Mouse (Mus musculus) heart, embryonic 11.5 days (tissue): ENCODE measurements around the gene Tex26. TPM values are rescaled to one million over a fixed set of nuclear protein-coding genes. Genes with fewer than 3 reads are reported as not detected.

Source experiments
- ATAC-seq: fragments of 200-750 bp; cut with Nextera tagmentation; replicated peaks from 2 replicates; pipeline ENCODE4 v1.8.0; 2017; ENCODE audit warnings: moderate library complexity; ENCODE audit not compliant: insufficient number of reproducible peaks, low FRiP score, low TSS enrichment
- H3K27ac ChIP-seq: fragments of 300-500 bp; sonication (generic); 2 replicates; pipeline ENCODE4 v1.5.1; 2014; ENCODE audit warnings: mild to moderate bottlenecking, low read depth, low read length
- H3K27me3 ChIP-seq: fragments of 300-500 bp; sonication (generic); 2 replicates; pipeline ENCODE4 v1.6.1; 2014; ENCODE audit warnings: mild to moderate bottlenecking, low read length, mixed read lengths; ENCODE audit not compliant: control insufficient read depth, insufficient read depth
- H3K36me3 ChIP-seq: fragments of 300-500 bp; sonication (generic); 2 replicates; pipeline ENCODE4 v1.6.1; 2014; ENCODE audit warnings: mild to moderate bottlenecking, low read length, moderate library complexity, mixed read lengths; ENCODE audit not compliant: control insufficient read depth, insufficient read depth
- H3K4me1 ChIP-seq: fragments of 300-500 bp; sonication (generic); 2 replicates; pipeline ENCODE4 v1.6.1; 2014; ENCODE audit warnings: low read length; ENCODE audit not compliant: control insufficient read depth, insufficient read depth
- H3K4me2 ChIP-seq: fragments of 300-500 bp; sonication (generic); 2 replicates; pipeline ENCODE4 v1.6.1; 2014; ENCODE audit warnings: mild to moderate bottlenecking, moderate library complexity
- H3K4me3 ChIP-seq: fragments of 300-500 bp; sonication (generic); 2 replicates; pipeline ENCODE4 v1.5.1; 2014; ENCODE audit warnings: low read depth, low read length
- H3K9ac ChIP-seq: fragments of 300-500 bp; sonication (generic); 2 replicates; pipeline ENCODE4 v1.6.1; 2014; ENCODE audit warnings: mild to moderate bottlenecking, low read depth, low read length, moderate library complexity
- H3K9me3 ChIP-seq: fragments of 300-500 bp; sonication (generic); replicated peaks from 2 replicates; pipeline ENCODE4 v1.6.1; 2016; ENCODE audit warnings: low read length; ENCODE audit not compliant: control insufficient read depth
- WGBS: fragments of 180-500 bp; shearing (Covaris S2); extraction: QIAGEN DNeasy Blood & Tissue Kit; methylation state at CpG from one replicate; pipeline ENCODE4 v1.1.7; 2014; ENCODE audit not compliant: insufficient replicate concordance; 5-methylcytosine and 5-hydroxymethylcytosine counted together
- polyA plus RNA-seq: library from polyadenylated mRNA; unstranded; fragments of >200 nt; fragmentation: Nextera tagmentation; extraction: Ambion mirVana; gene quantifications from 2 replicates; pipeline ENCODE4 v1.2.1, GENCODE M21; 2014

The Tex26 gene
- polyA plus RNA-seq, 1 experiment from 2014 or later, result 0.57 TPM

DNA sequence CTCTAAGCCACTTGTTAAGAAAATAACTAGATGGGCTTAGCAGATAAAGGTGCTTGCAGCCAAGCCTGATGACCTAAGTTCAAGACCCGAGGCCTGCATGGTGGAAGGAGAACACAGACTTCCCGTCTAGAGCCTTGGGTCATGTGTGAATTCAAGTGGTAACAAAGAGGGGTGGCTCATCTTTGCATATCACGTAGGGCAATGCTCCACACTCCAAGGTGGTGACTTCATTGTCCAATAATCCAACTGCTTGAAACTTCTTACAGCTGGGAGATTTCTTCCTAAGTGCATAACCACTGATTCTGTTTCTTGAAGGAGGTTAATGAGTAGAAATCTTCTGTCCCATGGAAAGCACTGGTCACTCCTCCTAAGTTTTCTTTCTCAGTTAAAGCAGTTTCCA, 22.6 kb downstream of the Tex26 start:
- no peaks in the 10 kb centered on the region for H3K9me3 ChIP-seq
- 70% methylated on average over 3 of the region's 3 CpGs for WGBS
- no peaks in the 10 kb centered on the region for H3K36me3 ChIP-seq
- H3K27me3 ChIP-seq, result no peaks in the 10 kb centered on the region
- H3K27ac ChIP-seq, result no peak overlapping the region
- no peak overlapping the region for H3K9ac ChIP-seq
- no peak overlapping the region for H3K4me2 ChIP-seq
- ATAC-seq, result no peak
- H3K4me3 ChIP-seq, result no peak overlapping the region
- 0 out of 2 replicates have a peak, but pooled peaks cover 2% of the 10 kb centered on the region for H3K4me1 ChIP-seq

- Histone ChIP-seq H3K9me3 (no peaks in the 10 kb centered on the region), H3K27ac (no peak overlapping the region), H3K4me2 (no peak overlapping the region), H3K9ac (no peak overlapping the region), H3K4me3 (no peak overlapping the region), H3K27me3 (no peaks in the 10 kb centered on the region), H3K4me1 (0 out of 2 replicates have a peak, but pooled peaks cover 2% of the 10 kb centered on the region), H3K36me3 (no peaks in the 10 kb centered on the region)
- 26% methylated on average over 4 of the region's 5 CpGs for WGBS
- ATAC-seq, result no peak
Measured at GRCm38 (mm10) chr5:149465305-149465704, 25.8 kb downstream of the Tex26 start.

GRCm38 (mm10) chr5:149474142-149474541, 34.7 kb downstream of the Tex26 start:
- H3K4me2 ChIP-seq, result no peak overlapping the region
- WGBS, result 93% methylated on average over 9 of the region's 9 CpGs

GRCm38 (mm10) chr5:149474701-149475468, 35.4 kb downstream of the Tex26 start:
- WGBS, result 84% methylated on average over 16 of the region's 16 CpGs
- Histone ChIP-seq H3K4me2 (no peak overlapping the region), H3K36me3 (no peaks in the 10 kb centered on the region), H3K27ac (no peak overlapping the region), H3K4me3 (no peak overlapping the region), H3K4me1 (no peaks in the 10 kb centered on the region), H3K27me3 (no peaks in the 10 kb centered on the region), H3K9ac (no peak overlapping the region), H3K9me3 (no peaks in the 10 kb centered on the region; the same call in 1 of the 2 replicates)
- no peak for ATAC-seq

More at GRCm38 (mm10) chr5:149474142-149474541, 34.7 kb downstream of the Tex26 start:
- Histone ChIP-seq H3K4me3 (no peak overlapping the region), H3K36me3 (no peaks in the 10 kb centered on the region), H3K9me3 (no peaks in the 10 kb centered on the region; the same call in 1 of the 2 replicates), H3K27ac (no peak overlapping the region), H3K27me3 (no peaks in the 10 kb centered on the region), H3K9ac (no peak overlapping the region), H3K4me1 (no peaks in the 10 kb centered on the region)
- no peak for ATAC-seq

- Histone ChIP-seq H3K27ac (no peak overlapping the region), H3K4me2 (no peak overlapping the region), H3K9me3 (no peaks in the 10 kb centered on the region), H3K9ac (no peak overlapping the region), H3K27me3 (no peaks in the 10 kb centered on the region), H3K36me3 (no peaks in the 10 kb centered on the region), H3K4me1 (no peaks in the 10 kb centered on the region), H3K4me3 (no peak overlapping the region)
- ATAC-seq, result no peak
- WGBS, result 85% methylated on average over 7 of the region's 7 CpGs
Measured at GRCm38 (mm10) chr5:149481920-149482319, 42.5 kb downstream of the Tex26 start.

DNA sequence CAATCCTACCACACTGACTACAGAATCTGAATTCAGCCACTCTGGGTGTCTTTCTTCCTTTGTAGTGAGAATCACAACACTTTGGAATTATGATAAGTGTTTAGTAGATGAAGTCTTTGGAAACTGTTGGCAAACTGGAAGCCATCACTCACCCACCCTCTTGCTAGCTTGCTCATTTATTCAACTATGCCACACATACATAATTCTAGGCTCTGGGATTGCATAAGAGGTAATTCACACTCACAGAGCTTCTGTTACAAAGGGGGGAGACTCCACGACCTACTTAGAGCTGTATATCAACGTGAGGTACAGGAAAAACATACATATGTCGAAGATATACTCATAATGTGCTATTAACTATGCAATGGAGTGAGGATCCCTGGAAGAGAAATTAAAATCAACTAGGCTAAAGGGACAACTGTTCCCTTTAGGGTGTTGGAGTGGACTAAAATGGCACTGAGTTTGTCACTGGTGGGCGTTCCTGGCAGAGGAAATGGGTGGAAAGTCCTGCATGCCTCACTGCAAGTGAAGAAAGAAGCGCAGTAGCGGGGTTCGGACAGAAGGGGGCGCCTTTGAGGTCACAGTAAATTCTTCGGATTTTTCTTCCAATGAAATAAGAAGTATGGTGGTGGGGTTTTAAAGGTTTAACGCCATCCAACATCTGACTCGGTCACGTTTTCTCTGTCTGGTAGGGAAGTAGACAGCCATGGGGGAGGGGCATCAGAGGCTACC, 44.0 kb downstream of the Tex26 start:
- no peaks in the 10 kb centered on the region for H3K27me3 ChIP-seq
- no peak overlapping the region for H3K4me3 ChIP-seq
- H3K4me2 ChIP-seq, result no peak overlapping the region
- WGBS, result 53% methylated on average over 12 of the region's 12 CpGs
- no peak overlapping the region for H3K27ac ChIP-seq
- no peaks in the 10 kb centered on the region for H3K4me1 ChIP-seq
- no peaks in the 10 kb centered on the region for H3K36me3 ChIP-seq
- ATAC-seq, result no peak
- H3K9ac ChIP-seq, result no peak overlapping the region
- no peaks in the 10 kb centered on the region for H3K9me3 ChIP-seq

- no peaks in the 10 kb centered on the region for H3K36me3 ChIP-seq
- no peak overlapping the region for H3K9ac ChIP-seq
- WGBS, result 70% methylated on average over 12 of the region's 12 CpGs
- H3K4me1 ChIP-seq, result no peaks in the 10 kb centered on the region
- ATAC-seq, result no peak; the same call in 1 of the 2 replicates
- H3K4me2 ChIP-seq, result no peak overlapping the region
- no peaks in the 10 kb centered on the region for H3K27me3 ChIP-seq
- no peak overlapping the region for H3K27ac ChIP-seq
- no peaks in the 10 kb centered on the region for H3K9me3 ChIP-seq
- no peak overlapping the region for H3K4me3 ChIP-seq
Measured at GRCm38 (mm10) chr5:149484270-149484669, 44.8 kb downstream of the Tex26 start.

- H3K9ac ChIP-seq, result no peak overlapping the region
- H3K27ac ChIP-seq, result no peak overlapping the region
- no peak overlapping the region for H3K4me3 ChIP-seq
- no peaks in the 10 kb centered on the region for H3K36me3 ChIP-seq
- H3K4me2 ChIP-seq, result no peak overlapping the region
- no peaks in the 10 kb centered on the region for H3K4me1 ChIP-seq
- WGBS, result 85% methylated on average over 6 of the region's 6 CpGs
- ATAC-seq, result no peak
- no peaks in the 10 kb centered on the region for H3K9me3 ChIP-seq
- H3K27me3 ChIP-seq, result no peaks in the 10 kb centered on the region
Measured at GRCm38 (mm10) chr5:149485447-149485846, 46.0 kb downstream of the Tex26 start.
